Mouse (Mus musculus) megakaryocyte, adult 5-6 weeks (primary cell): ENCODE measurements around the gene Deaf1. TPM values are rescaled to one million over a fixed set of nuclear protein-coding genes. Genes with fewer than 3 reads are reported as not detected.
A peak's percentile ranks its signal among the peaks of the same experiment; 100 is the strongest.
"Not testable (repeated sequence)": the region's sequence is repeated elsewhere in the genome, so short reads cannot be mapped to it uniquely, and the experiment has no call there.

Source experiments
- ATAC-seq: 2 replicates; pipeline ENCODE4 v1.8.0; 2016; ENCODE audit warnings: mild to moderate bottlenecking, inconsistent platforms; ENCODE audit not compliant: poor library complexity, severe bottlenecking
- total RNA-seq, 2 experiments: library from RNA; stranded (forward) in 1 of 2; stranded (reverse) in 1 of 2; fragments of 153-499, 151-499 nt in 1 of 2; fragments of 221-1000, 200-1000 nt in 1 of 2; gene quantifications; 2 replicates each; pipeline versions ENCODE4 v1.2.3 to v1.2.4; 2015 to 2017

The Deaf1 gene
- total RNA-seq, 2 experiments from 2014 or later, result 11.4 to 36.5 TPM

DNA sequence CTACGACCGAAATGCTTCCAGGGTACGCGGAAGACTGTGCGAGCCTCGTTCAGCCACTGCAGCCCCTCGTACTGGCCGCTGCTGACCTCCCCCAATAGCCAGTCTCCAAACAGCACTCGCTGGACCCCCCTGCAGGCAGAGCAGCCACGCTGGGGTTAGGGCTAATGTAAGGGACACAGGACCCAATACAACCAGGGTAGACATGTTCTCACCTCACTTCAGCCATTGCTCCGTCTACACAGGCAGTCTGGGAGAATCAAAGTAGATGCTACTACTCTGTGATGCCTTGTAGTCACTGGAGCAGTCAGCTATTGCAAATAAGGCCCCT is 62.1 kb downstream of the Deaf1 start:
- no peak for ATAC-seq

- peak; percentile 40 for ATAC-seq
Measured at GRCm38 (mm10) chr7:141264761-141265410, 62.6 kb downstream of the Deaf1 start.

DNA sequence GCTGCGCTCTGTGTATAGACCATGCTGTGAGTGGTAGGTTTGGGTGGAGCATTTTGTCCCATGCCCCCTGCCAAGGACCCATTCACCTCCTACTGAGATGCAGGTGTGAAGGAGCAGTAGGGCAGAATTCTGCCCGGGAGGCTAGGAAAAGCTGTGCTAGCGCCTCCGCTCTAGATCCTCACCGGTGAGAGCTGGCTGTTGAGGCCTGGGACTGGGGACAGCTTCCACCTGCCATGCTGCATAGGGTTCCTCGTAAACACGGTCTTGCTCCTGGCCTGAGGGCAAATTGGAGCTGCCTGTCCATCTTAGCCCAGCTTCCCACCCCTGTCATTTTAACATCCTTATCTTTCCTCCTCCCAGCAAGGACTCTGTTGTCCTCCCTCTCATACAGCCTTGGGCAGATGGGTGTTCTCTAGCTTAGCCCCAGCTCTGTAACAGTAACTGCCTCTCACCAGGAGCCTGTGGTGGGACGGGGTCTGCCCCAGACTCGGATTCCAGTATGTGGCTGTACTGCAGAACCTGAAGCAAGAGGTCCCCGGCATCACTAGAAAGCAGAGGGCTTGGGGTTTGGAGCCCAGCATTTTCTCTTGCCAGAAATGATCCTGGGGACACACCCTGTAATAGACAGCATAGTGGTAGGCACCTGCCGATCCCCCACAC is 63.3 kb downstream of the Deaf1 start:
- no peak for ATAC-seq

DNA sequence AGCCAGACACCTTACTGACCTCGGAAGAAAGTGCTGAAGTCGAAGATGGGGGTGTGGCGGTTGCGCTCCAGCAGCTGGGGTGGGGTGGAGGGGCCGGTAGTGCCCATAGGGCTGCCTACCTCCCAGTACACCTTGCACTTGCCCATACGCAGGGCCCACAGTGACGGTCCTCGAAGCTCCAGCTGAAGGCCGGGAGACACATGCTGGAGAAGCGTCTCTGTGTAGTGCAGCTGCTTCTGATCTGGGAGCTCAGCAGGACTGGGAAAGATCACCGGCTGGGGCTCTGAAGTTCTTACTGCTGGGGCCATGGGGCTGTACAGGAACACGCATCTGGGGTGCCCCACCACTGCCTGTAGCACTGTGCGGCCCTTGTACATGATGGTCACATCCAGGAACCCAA is 63.9 kb downstream of the Deaf1 start:
- ATAC-seq, result no peak

- no peak for ATAC-seq
Measured at GRCm38 (mm10) chr7:141261480-141261879, 66.0 kb downstream of the Deaf1 start.

- no peak for ATAC-seq
Measured at GRCm38 (mm10) chr7:141256159-141256558, 71.3 kb downstream of the Deaf1 start.

- ATAC-seq, result not testable (repeated sequence)
Measured at GRCm38 (mm10) chr7:141250486-141250885, 77.0 kb downstream of the Deaf1 start.

Other genes with a start within 250 kb of the Deaf1 start
- gene Pkp3, start 249.5 kb downstream of the Deaf1 start, total RNA-seq (2015), result 6.7 and 9.7 TPM in 2 replicates
- gene Pkp3, start 249.5 kb downstream of the Deaf1 start, total RNA-seq (2017), result 3.8 and 6.1 TPM in 2 replicates
- 7.5 and 9.3 TPM in 2 replicates for gene Sigirr, start 227.1 kb downstream of the Deaf1 start, total RNA-seq (2015)
- gene Sigirr, start 227.1 kb downstream of the Deaf1 start, total RNA-seq (2017), result 7.7 and 8.2 TPM in 2 replicates
- not detected in 2 replicates for gene Ano9, start 209.9 kb downstream of the Deaf1 start, total RNA-seq (2015)
- gene Ano9, start 209.9 kb downstream of the Deaf1 start, total RNA-seq (2017), result not detected in 2 replicates
- 7.1 and 10.2 TPM in 2 replicates for gene Ptdss2, start 205.3 kb downstream of the Deaf1 start, total RNA-seq (2015)
- 1.9 and 2.6 TPM in 2 replicates for gene Ptdss2, start 205.3 kb downstream of the Deaf1 start, total RNA-seq (2017)
- gene Rnh1, start 154.8 kb downstream of the Deaf1 start, total RNA-seq (2015), result 70.5 and 86.8 TPM in 2 replicates
- 74.2 and 94.3 TPM in 2 replicates for gene Rnh1, start 154.8 kb downstream of the Deaf1 start, total RNA-seq (2017)
- gene Hras, start 133.7 kb downstream of the Deaf1 start, total RNA-seq (2015), result 29.0 and 40.0 TPM in 2 replicates
- gene Hras, start 133.7 kb downstream of the Deaf1 start, total RNA-seq (2017), result 20.7 and 27.1 TPM in 2 replicates
- 2.1 and 2.2 TPM in 2 replicates for gene Lrrc56, start 133.5 kb downstream of the Deaf1 start, total RNA-seq (2015)
- gene Lrrc56, start 133.5 kb downstream of the Deaf1 start, total RNA-seq (2017), result 1.3 and 4.3 TPM in 2 replicates
- gene Lmntd2, start 113.6 kb downstream of the Deaf1 start, total RNA-seq (2015), result 0.36 TPM in 1 of 2 replicates, not detected in the other
- gene Lmntd2, start 113.6 kb downstream of the Deaf1 start, total RNA-seq (2017), result 0.04 TPM in 1 of 2 replicates, not detected in the other
- 3.9 and 4.1 TPM in 2 replicates for gene Rassf7, start 111.8 kb downstream of the Deaf1 start, total RNA-seq (2015)
- gene Rassf7, start 111.8 kb downstream of the Deaf1 start, total RNA-seq (2017), result 2.2 and 4.1 TPM in 2 replicates
- gene Phrf1, start 98.9 kb downstream of the Deaf1 start, total RNA-seq (2015), result 42.8 and 48.9 TPM in 2 replicates
- 48.7 and 63.5 TPM in 2 replicates for gene Phrf1, start 98.9 kb downstream of the Deaf1 start, total RNA-seq (2017)
- gene Irf7, start 61.2 kb downstream of the Deaf1 start, total RNA-seq (2015), result 42.6 and 50.5 TPM in 2 replicates
- gene Irf7, start 61.2 kb downstream of the Deaf1 start, total RNA-seq (2017), result 60.6 and 65.6 TPM in 2 replicates
- not detected in 2 replicates for gene Cdhr5, start 50.9 kb downstream of the Deaf1 start, total RNA-seq (2015)
- not detected in 2 replicates for gene Cdhr5, start 50.9 kb downstream of the Deaf1 start, total RNA-seq (2017)
- not detected in 2 replicates for gene Sct, start 48.6 kb downstream of the Deaf1 start, total RNA-seq (2015)
- not detected in 2 replicates for gene Sct, start 48.6 kb downstream of the Deaf1 start, total RNA-seq (2017)
- gene Drd4, start 35.7 kb downstream of the Deaf1 start, total RNA-seq (2015), result not detected in 2 replicates
- not detected in 2 replicates for gene Drd4, start 35.7 kb downstream of the Deaf1 start, total RNA-seq (2017)
- gene Tmem80, start within 50 bp of the Deaf1 start, total RNA-seq (2015), result 11.8 and 12.0 TPM in 2 replicates
- gene Tmem80, start within 50 bp of the Deaf1 start, total RNA-seq (2017), result 6.0 and 8.7 TPM in 2 replicates
- not detected in 2 replicates for gene Eps8l2, start 11.2 kb upstream of the Deaf1 start, total RNA-seq (2015)
- not detected in 2 replicates for gene Eps8l2, start 11.2 kb upstream of the Deaf1 start, total RNA-seq (2017)
- 197 and 213 TPM in 2 replicates for gene Taldo1, start 64.5 kb upstream of the Deaf1 start, total RNA-seq (2015)
- gene Taldo1, start 64.5 kb upstream of the Deaf1 start, total RNA-seq (2017), result 795 and 884 TPM in 2 replicates
- 22.8 and 26.4 TPM in 2 replicates for gene Gatd1, start 86.4 kb upstream of the Deaf1 start, total RNA-seq (2015)
- gene Gatd1, start 86.4 kb upstream of the Deaf1 start, total RNA-seq (2017), result 12.9 and 13.1 TPM in 2 replicates
- 0.18 TPM in 1 of 2 replicates, not detected in the other for gene Cend1, start 101.8 kb upstream of the Deaf1 start, total RNA-seq (2015)
- gene Cend1, start 101.8 kb upstream of the Deaf1 start, total RNA-seq (2017), result not detected in 2 replicates
- 14.6 and 15.0 TPM in 2 replicates for gene Slc25a22, start 110.2 kb upstream of the Deaf1 start, total RNA-seq (2015)
- 3.2 and 6.4 TPM in 2 replicates for gene Slc25a22, start 110.2 kb upstream of the Deaf1 start, total RNA-seq (2017)
- 7.1 and 8.1 TPM in 2 replicates for gene Pidd1, start 116.3 kb upstream of the Deaf1 start, total RNA-seq (2015)
- 6.1 and 10.5 TPM in 2 replicates for gene Pidd1, start 116.3 kb upstream of the Deaf1 start, total RNA-seq (2017)
- gene Rplp2, start 119.7 kb upstream of the Deaf1 start, total RNA-seq (2015), result 1,660 and 1,825 TPM in 2 replicates
- 1,271 and 1,459 TPM in 2 replicates for gene Rplp2, start 119.7 kb upstream of the Deaf1 start, total RNA-seq (2017)
- 31.2 and 34.5 TPM in 2 replicates for gene Pnpla2, start 127.5 kb upstream of the Deaf1 start, total RNA-seq (2015)
- gene Pnpla2, start 127.5 kb upstream of the Deaf1 start, total RNA-seq (2017), result 9.1 and 12.3 TPM in 2 replicates
- gene Cracr2b, start 133.4 kb upstream of the Deaf1 start, total RNA-seq (2015), result 1.6 and 1.8 TPM in 2 replicates
- 1.5 and 2.0 TPM in 2 replicates for gene Cracr2b, start 133.4 kb upstream of the Deaf1 start, total RNA-seq (2017)
- gene Cd151, start 139.7 kb upstream of the Deaf1 start, total RNA-seq (2015), result 13.3 and 16.8 TPM in 2 replicates
- gene Cd151, start 139.7 kb upstream of the Deaf1 start, total RNA-seq (2017), result 21.6 and 26.4 TPM in 2 replicates
- 16.6 and 24.0 TPM in 2 replicates for gene Polr2l, start 147.4 kb upstream of the Deaf1 start, total RNA-seq (2015)
- gene Polr2l, start 147.4 kb upstream of the Deaf1 start, total RNA-seq (2017), result 17.9 and 27.6 TPM in 2 replicates
- 1.4 and 1.5 TPM in 2 replicates for gene Tspan4, start 147.6 kb upstream of the Deaf1 start, total RNA-seq (2015)
- gene Tspan4, start 147.6 kb upstream of the Deaf1 start, total RNA-seq (2017), result 1.9 and 3.3 TPM in 2 replicates
- 8.0 and 8.4 TPM in 2 replicates for gene Chid1, start 212.2 kb upstream of the Deaf1 start, total RNA-seq (2015)
- 28.3 and 43.5 TPM in 2 replicates for gene Chid1, start 212.2 kb upstream of the Deaf1 start, total RNA-seq (2017)
- gene Ap2a2, start 234.5 kb upstream of the Deaf1 start, total RNA-seq (2015), result 42.0 and 48.3 TPM in 2 replicates
- 61.8 and 75.5 TPM in 2 replicates for gene Ap2a2, start 234.5 kb upstream of the Deaf1 start, total RNA-seq (2017)